Mouse (Mus musculus): ENCODE data around the gene 6030468B19Rik. TPM values are rescaled to one million over a fixed set of nuclear protein-coding genes. Genes with fewer than 3 reads are reported as not detected.
A peak's percentile ranks its signal among the peaks of the same experiment; 100 is the strongest.
"Not testable (repeated sequence)": the region's sequence is repeated elsewhere in the genome, so short reads cannot be mapped to it uniquely, and the experiment has no call there.

The 6030468B19Rik gene
- polyA plus RNA-seq, 1 experiment from 2014 or later: 90.0 TPM

- H3K9ac ChIP-seq: peak overlapping the region; percentile 29; the same call in 1 of the 2 replicates
- no peaks in the 10 kb centered on the region for H3K27me3 ChIP-seq
- no peak for ATAC-seq (ENCODE audit: insufficient read depth)
- H3K36me3 ChIP-seq (replicated peaks): no peaks in the 10 kb centered on the region
- WGBS (ENCODE audit: insufficient replicate concordance): 59% methylated on average over 2 of the region's 2 CpGs
- peak overlapping the region; percentile 93 for H3K27ac ChIP-seq (replicated peaks)
- H3K4me2 ChIP-seq: peak overlapping the region; percentile 34; the same call in 1 of the 2 replicates
- H3K4me3 ChIP-seq (replicated peaks): no peak overlapping the region
- H3K9me3 ChIP-seq (replicated peaks): no peaks in the 10 kb centered on the region
- peaks cover 91% of the 10 kb centered on the region for H3K4me1 ChIP-seq (replicated peaks)
These were observed 32.3 kb downstream of the 6030468B19Rik start for GRCm38 (mm10) chr11:117829671-117830215.

- Histone ChIP-seq H3K9me3 (replicated peaks) (no peaks in the 10 kb centered on the region), H3K27me3 (no peaks in the 10 kb centered on the region), H3K36me3 (replicated peaks) (no peaks in the 10 kb centered on the region), H3K4me1 (replicated peaks) (peaks cover 97% of the 10 kb centered on the region), H3K4me3 (replicated peaks) (no peak overlapping the region), H3K4me2 (peak overlapping the region; percentile 34), H3K27ac (replicated peaks) (peak overlapping the region; percentile 93), H3K9ac (0 out of 2 replicates have a peak overlapping the region, but pooled peaks have one; percentile 71)
- 48% methylated on average over 9 of the region's 9 CpGs for WGBS (ENCODE audit: insufficient replicate concordance)
- ATAC-seq (ENCODE audit: insufficient read depth): peak; percentile 2; the same call in 1 of the 2 replicates
These were observed 32.9 kb downstream of the 6030468B19Rik start for GRCm38 (mm10) chr11:117830401-117830800.

GRCm38 (mm10) chr11:117832086-117832969 is 34.9 kb downstream of the 6030468B19Rik start:
- peaks cover 96% of the 10 kb centered on the region for H3K4me1 ChIP-seq (replicated peaks)

GRCm38 (mm10) chr11:117833509-117833908 is 36.0 kb downstream of the 6030468B19Rik start:
- Histone ChIP-seq H3K4me1 (replicated peaks) (peaks cover 96% of the 10 kb centered on the region), H3K27ac (replicated peaks) (peak overlapping the region; percentile 68)
- not testable (repeated sequence) for H3K9ac ChIP-seq; H3K27me3 ChIP-seq; ATAC-seq (ENCODE audit: insufficient read depth); H3K4me2 ChIP-seq; H3K36me3 ChIP-seq (replicated peaks); H3K4me3 ChIP-seq (replicated peaks); H3K9me3 ChIP-seq (replicated peaks)
- 86% methylated on average over 6 of the region's 6 CpGs for WGBS (ENCODE audit: insufficient replicate concordance)

More at GRCm38 (mm10) chr11:117832086-117832969, 34.9 kb downstream of the 6030468B19Rik start:
- peak overlapping the region; percentile 71 for H3K9ac ChIP-seq
- H3K9me3 ChIP-seq (replicated peaks): no peaks in the 10 kb centered on the region
- peak; percentile 76 for ATAC-seq (ENCODE audit: insufficient read depth)
- no peaks in the 10 kb centered on the region for H3K27me3 ChIP-seq
- H3K4me3 ChIP-seq (replicated peaks): peak overlapping the region; percentile 67
- 11% methylated on average over 28 of the region's 28 CpGs for WGBS (ENCODE audit: insufficient replicate concordance)
- peak overlapping the region; percentile 96 for H3K4me2 ChIP-seq
- peak overlapping the region; percentile 93 for H3K27ac ChIP-seq (replicated peaks)
- H3K36me3 ChIP-seq (replicated peaks): no peaks in the 10 kb centered on the region

- Histone ChIP-seq H3K4me1 (replicated peaks) (peaks cover 96% of the 10 kb centered on the region), H3K9ac (no peak overlapping the region), H3K4me3 (replicated peaks) (no peak overlapping the region), H3K36me3 (replicated peaks) (no peaks in the 10 kb centered on the region), H3K4me2 (no peak overlapping the region), H3K27me3 (no peaks in the 10 kb centered on the region), H3K27ac (replicated peaks) (peak overlapping the region; percentile 68), H3K9me3 (replicated peaks) (no peaks in the 10 kb centered on the region)
- ATAC-seq (ENCODE audit: insufficient read depth): no peak
- 78% methylated on average over 8 of the region's 8 CpGs for WGBS (ENCODE audit: insufficient replicate concordance)
These were observed 36.6 kb downstream of the 6030468B19Rik start for GRCm38 (mm10) chr11:117834086-117834485.

GRCm38 (mm10) chr11:117836306-117836705 is 38.8 kb downstream of the 6030468B19Rik start:
- Histone ChIP-seq H3K9ac (no peak overlapping the region), H3K4me1 (replicated peaks) (peaks cover 96% of the 10 kb centered on the region), H3K27ac (replicated peaks) (peak overlapping the region; percentile 90), H3K36me3 (replicated peaks) (no peaks in the 10 kb centered on the region), H3K9me3 (replicated peaks) (no peaks in the 10 kb centered on the region), H3K4me3 (replicated peaks) (peak overlapping the region; percentile 29; the same call in 1 of the 2 replicates), H3K27me3 (no peaks in the 10 kb centered on the region), H3K4me2 (peak overlapping the region; percentile 58)
- ATAC-seq (ENCODE audit: insufficient read depth): no peak
- 24% methylated on average over 13 of the region's 13 CpGs for WGBS (ENCODE audit: insufficient replicate concordance)

- 15% methylated on average over 2 of the region's 2 CpGs for WGBS (ENCODE audit: insufficient replicate concordance)
- ATAC-seq (ENCODE audit: insufficient read depth): peak; percentile 96
- Histone ChIP-seq H3K27me3 (no peaks in the 10 kb centered on the region), H3K9me3 (replicated peaks) (no peaks in the 10 kb centered on the region), H3K4me3 (replicated peaks) (0 out of 2 replicates have a peak overlapping the region, but pooled peaks have one; percentile 6), H3K36me3 (replicated peaks) (no peaks in the 10 kb centered on the region), H3K27ac (replicated peaks) (peak overlapping the region; percentile 90), H3K4me1 (replicated peaks) (peaks cover 87% of the 10 kb centered on the region), H3K9ac (peak overlapping the region; percentile 38; the same call in 1 of the 2 replicates), H3K4me2 (peak overlapping the region; percentile 57)
These were observed 41.1 kb downstream of the 6030468B19Rik start for GRCm38 (mm10) chr11:117838572-117838971.

GRCm38 (mm10) chr11:117839021-117839420 is 41.6 kb downstream of the 6030468B19Rik start:
- H3K27ac ChIP-seq (replicated peaks): peak overlapping the region; percentile 90
- peak overlapping the region; percentile 57 for H3K4me2 ChIP-seq
- no peaks in the 10 kb centered on the region for H3K36me3 ChIP-seq (replicated peaks)
- H3K9me3 ChIP-seq (replicated peaks): no peaks in the 10 kb centered on the region
- H3K27me3 ChIP-seq: no peaks in the 10 kb centered on the region
- H3K4me1 ChIP-seq (replicated peaks): peaks cover 83% of the 10 kb centered on the region
- WGBS (ENCODE audit: insufficient replicate concordance): 34% methylated on average over 1 of the region's 1 CpGs
- peak overlapping the region; percentile 38 for H3K9ac ChIP-seq
- H3K4me3 ChIP-seq (replicated peaks): no peak overlapping the region
- ATAC-seq (ENCODE audit: insufficient read depth): peak; percentile 11; the same call in 1 of the 2 replicates

GRCm38 (mm10) chr11:117840910-117841309 is 43.5 kb downstream of the 6030468B19Rik start:
- Histone ChIP-seq H3K4me3 (replicated peaks) (no peak overlapping the region), H3K4me2 (no peak overlapping the region; the same call in 1 of the 2 replicates), H3K9me3 (replicated peaks) (no peaks in the 10 kb centered on the region), H3K27ac (replicated peaks) (peak overlapping the region; percentile 90), H3K27me3 (no peaks in the 10 kb centered on the region), H3K4me1 (replicated peaks) (peaks cover 78% of the 10 kb centered on the region), H3K36me3 (replicated peaks) (no peaks in the 10 kb centered on the region), H3K9ac (no peak overlapping the region; the same call in 1 of the 2 replicates)
- 55% methylated on average over 1 of the region's 1 CpGs for WGBS (ENCODE audit: insufficient replicate concordance)
- ATAC-seq (ENCODE audit: insufficient read depth): no peak

- Histone ChIP-seq H3K4me2 (no peak overlapping the region), H3K27ac (replicated peaks) (0 out of 2 replicates have a peak overlapping the region, but pooled peaks have one; percentile 4), H3K36me3 (replicated peaks) (no peaks in the 10 kb centered on the region), H3K9me3 (replicated peaks) (no peaks in the 10 kb centered on the region), H3K4me3 (replicated peaks) (no peak overlapping the region), H3K4me1 (replicated peaks) (peaks cover 78% of the 10 kb centered on the region), H3K9ac (no peak overlapping the region), H3K27me3 (no peaks in the 10 kb centered on the region)
- 64% methylated on average over 2 of the region's 2 CpGs for WGBS (ENCODE audit: insufficient replicate concordance)
- no peak for ATAC-seq (ENCODE audit: insufficient read depth)
These were observed 46.0 kb downstream of the 6030468B19Rik start for GRCm38 (mm10) chr11:117843434-117843833.

GRCm38 (mm10) chr11:117844997-117845396 is 47.5 kb downstream of the 6030468B19Rik start:
- peak overlapping the region; percentile 70 for H3K27ac ChIP-seq (replicated peaks)
- H3K4me2 ChIP-seq: no peak overlapping the region
- WGBS (ENCODE audit: insufficient replicate concordance): 62% methylated on average over 2 of the region's 2 CpGs
- H3K27me3 ChIP-seq: no peaks in the 10 kb centered on the region
- no peaks in the 10 kb centered on the region for H3K36me3 ChIP-seq (replicated peaks)
- no peak overlapping the region for H3K4me3 ChIP-seq (replicated peaks)
- H3K4me1 ChIP-seq (replicated peaks): peaks cover 67% of the 10 kb centered on the region
- no peak for ATAC-seq (ENCODE audit: insufficient read depth)
- no peaks in the 10 kb centered on the region for H3K9me3 ChIP-seq (replicated peaks)
- no peak overlapping the region for H3K9ac ChIP-seq
